Mouse (Mus musculus) right cerebral cortex, postnatal 36 days (tissue): Measurements from ENCODE around the gene Pla2g4f.

Experiments used
- DNase-seq, 2 experiments: peaks; one replicate each; pipeline ENCODE4 v3.0.0; 2022; ENCODE audit warnings: low spot score in 2 of 2, mixed read lengths in 1 of 2

The Pla2g4f gene

GRCm38 (mm10) chr2:120281221-120281620 lies 32.7 kb downstream of the Pla2g4f start:
- no peak for DNase-seq

DNA sequence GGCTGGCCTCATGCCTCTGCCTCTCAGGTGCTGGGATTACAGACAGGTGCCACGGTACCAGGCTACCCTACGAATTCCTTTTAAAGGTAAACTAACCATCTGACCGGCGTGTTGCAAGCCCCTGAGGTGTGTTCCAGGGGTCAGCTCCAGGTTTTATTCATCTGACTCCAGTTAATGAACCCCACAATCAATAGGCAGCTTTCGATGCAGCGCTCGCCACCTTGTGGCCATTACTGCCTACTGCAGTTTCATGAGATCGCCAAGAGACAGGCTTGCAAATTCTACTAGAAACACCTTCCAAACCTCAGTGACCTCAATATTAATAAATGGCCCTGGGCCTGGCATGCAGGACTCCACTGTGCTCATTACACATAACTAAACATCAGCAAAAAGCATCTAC lies 34.0 kb downstream of the Pla2g4f start:
- DNase-seq = peak in 1 of 2 experiments; percentile 23

GRCm38 (mm10) chr2:120276951-120277350 lies 37.0 kb downstream of the Pla2g4f start:
- DNase-seq = no peak

- DNase-seq = no peak
Measured at GRCm38 (mm10) chr2:120268635-120269034, 45.3 kb downstream of the Pla2g4f start.

DNA sequence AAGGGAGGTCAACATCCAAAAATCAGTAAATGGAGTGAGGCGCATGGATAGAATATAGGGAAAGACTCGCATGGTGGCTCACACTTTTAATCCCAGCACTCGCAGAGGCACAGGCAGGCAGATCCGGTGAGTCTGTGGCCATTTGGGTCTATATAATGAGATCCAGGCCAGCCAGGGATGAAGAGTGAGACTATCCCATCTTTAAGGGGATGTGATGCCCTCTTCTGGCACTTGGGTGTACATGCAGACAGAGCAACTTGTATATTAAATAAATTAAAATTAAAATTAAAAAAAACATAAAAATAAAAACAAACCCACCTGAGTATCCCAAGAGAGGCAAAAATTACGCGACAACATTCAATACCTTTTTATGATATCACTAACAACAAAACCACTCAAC lies 48.4 kb downstream of the Pla2g4f start:
- no peak for DNase-seq

GRCm38 (mm10) chr2:120264858-120265257 lies 49.1 kb downstream of the Pla2g4f start:
- no peak for DNase-seq

GRCm38 (mm10) chr2:120262876-120263275 lies 51.1 kb downstream of the Pla2g4f start:
- DNase-seq = no peak

DNA sequence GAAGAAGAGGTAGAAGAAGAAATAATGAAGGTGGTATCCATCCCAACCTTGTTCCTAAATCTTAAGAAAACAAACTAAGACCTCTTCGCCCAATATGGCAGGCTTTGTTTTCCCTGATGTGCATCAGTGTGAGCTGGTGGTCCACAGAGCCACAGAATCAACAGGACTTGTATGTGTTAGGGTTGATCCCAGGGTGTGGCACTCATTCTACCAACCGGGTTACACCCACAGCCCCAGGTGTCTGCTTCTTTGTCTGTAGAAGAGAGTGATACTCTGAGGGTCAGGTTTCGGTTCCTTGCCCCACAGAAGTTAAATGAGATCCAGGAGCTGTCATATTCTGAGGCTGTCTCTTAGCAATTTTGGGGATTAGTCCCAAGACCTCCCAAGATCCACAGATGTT lies 52.6 kb downstream of the Pla2g4f start:
- no peak for DNase-seq

GRCm38 (mm10) chr2:120256259-120256658 lies 57.7 kb downstream of the Pla2g4f start:
- no peak for DNase-seq

DNA sequence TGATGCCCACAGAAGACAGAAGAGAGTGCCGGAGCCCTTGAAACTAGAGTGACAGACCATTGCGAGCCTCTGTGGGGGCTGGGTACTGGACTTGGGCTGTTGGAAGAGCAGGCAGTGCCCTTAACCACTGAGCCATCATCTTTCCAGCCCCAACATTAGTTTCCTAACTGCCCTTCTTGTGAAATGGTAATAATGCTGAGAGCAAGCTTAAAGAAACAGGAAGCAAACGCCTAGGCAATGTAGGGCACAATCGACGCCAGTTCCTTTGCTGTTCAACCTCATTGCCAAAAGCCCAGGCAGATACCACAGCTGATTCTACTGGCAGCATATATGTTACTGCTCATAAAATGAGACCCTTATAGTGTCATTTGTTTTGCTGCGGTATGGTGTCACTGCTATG lies 61.3 kb downstream of the Pla2g4f start:
- no peak for DNase-seq
